Mouse (Mus musculus): ENCODE measurements around the gene Tlx2.
A peak's percentile ranks its signal among the peaks of the same experiment; 100 is the strongest.

- TF ChIP-seq MAX (IDR thresholded peaks at IDR 0.05; ENCODE audit: low read depth) (no peak), POLR2A (IDR thresholded peaks at IDR 0.05; ENCODE audit: insufficient read length, low read depth) (no peak), E2F4 (IDR thresholded peaks at IDR 0.05; ENCODE audit: insufficient read depth) (no peak), TCF3 (IDR thresholded peaks at IDR 0.05; ENCODE audit: insufficient read length, low read depth) (no peak), MYOD1 (IDR thresholded peaks at IDR 0.05; ENCODE audit: control insufficient read depth in 1 of 3, insufficient read length in 2 of 3, low read depth in 2 of 3) (no peak), POLR2AphosphoS2 (IDR thresholded peaks at IDR 0.05; ENCODE audit: insufficient read length, low read depth) (peak; percentile 28)
These were observed 46.5 kb upstream of the Tlx2 start for GRCm38 (mm10) chr6:83116373-83117164.
